Mouse (Mus musculus) MEL (cell line): ENCODE data around the gene Nckipsd. TPM values are rescaled to one million over a fixed set of nuclear protein-coding genes. Genes with fewer than 3 reads are reported as not detected.
A peak's percentile ranks its signal among the peaks of the same experiment; 100 is the strongest.

Source experiments
- DNase-seq: peaks from one replicate; pipeline ENCODE4 v3.0.0; 2011; ENCODE audit warnings: low read depth, low spot score
- H3K27ac ChIP-seq: 2 replicates; pipeline ENCODE4 v1.5.1; 2012; ENCODE audit warnings: low read depth, mild to moderate bottlenecking, control low read depth, low read length, moderate library complexity; ENCODE audit not compliant: control insufficient read depth
- H3K27me3 ChIP-seq, 2 experiments: fragments of 150-350 bp in 1 of 2; sonication (generic) in 1 of 2; 2 replicates each; pipeline ENCODE4 v1.6.1; 2012; ENCODE audit warnings: low read length in 2 of 2, mild to moderate bottlenecking in 2 of 2, improper control_type of control experiment in 1 of 2, moderate library complexity in 1 of 2; ENCODE audit not compliant: insufficient read depth in 2 of 2, control insufficient read depth in 1 of 2
- H3K36me3 ChIP-seq, 2 experiments: 2 replicates each; pipeline ENCODE4 v1.6.1; 2012 to 2014; ENCODE audit warnings: low read length in 2 of 2, improper control_type of control experiment in 1 of 2, inconsistent platforms in 1 of 2, mild to moderate bottlenecking in 1 of 2; ENCODE audit not compliant: insufficient read depth in 2 of 2, control insufficient read depth in 1 of 2
- H3K4me1 ChIP-seq, 2 experiments: fragments of 150-350 bp in 1 of 2; sonication (generic) in 1 of 2; 2 replicates each; pipeline ENCODE4 v1.6.1; 2012; ENCODE audit warnings: low read length in 2 of 2, improper control_type of control experiment in 1 of 2, mild to moderate bottlenecking in 1 of 2; ENCODE audit not compliant: insufficient read depth in 2 of 2, control insufficient read depth in 1 of 2
- H3K4me3 ChIP-seq, 2 experiments: fragments of 150-350 bp in 1 of 2; sonication (generic) in 1 of 2; 2 replicates each; pipeline ENCODE4 v1.5.1; 2012; ENCODE audit warnings: low read depth in 2 of 2, low read length in 2 of 2, mild to moderate bottlenecking in 2 of 2, moderate library complexity in 2 of 2, control low read depth in 1 of 2, improper control_type of control experiment in 1 of 2; ENCODE audit not compliant: control insufficient read depth in 1 of 2, insufficient read depth in 1 of 2
- H3K79me2 ChIP-seq: 2 replicates; pipeline ENCODE4 v1.6.1; 2012; ENCODE audit warnings: mild to moderate bottlenecking, low read length, moderate library complexity; ENCODE audit not compliant: control insufficient read depth, poor library complexity, insufficient read depth
- H3K9ac ChIP-seq: 2 replicates; pipeline ENCODE4 v1.6.1; 2012; ENCODE audit warnings: low read depth, mild to moderate bottlenecking, control low read depth, low read length, moderate library complexity; ENCODE audit not compliant: control insufficient read depth, poor library complexity, severe bottlenecking
- H3K9me3 ChIP-seq: fragments of 150-350 bp; sonication (generic); replicated peaks from 2 replicates; pipeline ENCODE4 v1.6.1; 2012; ENCODE audit warnings: mild to moderate bottlenecking, low read length, improper control_type of control experiment, moderate library complexity; ENCODE audit not compliant: insufficient read depth
- BHLHE40 ChIP-seq: IDR thresholded peaks from 2 replicates; pipeline ENCODE4 v1.6.1; 2012; ENCODE audit warnings: low read depth, mild to moderate bottlenecking, inconsistent platforms, low read length, improper control_type of control experiment, borderline replicate concordance
- CTCF ChIP-seq, 3 experiments: IDR thresholded peaks in 2 of 3; conservative IDR thresholded peaks in 1 of 3; 2 replicates each; pipeline ENCODE4 v1.5.1; 2011 to 2012; ENCODE audit warnings: low read length in 3 of 3, low read depth in 2 of 3, mild to moderate bottlenecking in 2 of 3, improper control_type of control experiment in 1 of 3, inconsistent platforms in 1 of 3, mixed read lengths in 1 of 3, moderate library complexity in 1 of 3; ENCODE audit not compliant: control insufficient read depth in 1 of 3, insufficient read depth in 1 of 3, poor library complexity in 1 of 3, severe bottlenecking in 1 of 3
- E2F4 ChIP-seq: IDR thresholded peaks from 2 replicates; pipeline ENCODE4 v1.6.1; 2011; ENCODE audit warnings: low read depth, low read length, improper control_type of control experiment, borderline replicate concordance
- ELF1 ChIP-seq: IDR thresholded peaks from 2 replicates; pipeline ENCODE4 v1.6.1; 2014; ENCODE audit warnings: low read depth, mild to moderate bottlenecking, inconsistent platforms, low read length, improper control_type of control experiment, moderate library complexity
- GATA1 ChIP-seq: IDR thresholded peaks from 2 replicates; pipeline ENCODE4 v1.6.1; 2011; ENCODE audit warnings: low read depth, low read length, improper control_type of control experiment
- HCFC1 ChIP-seq: IDR thresholded peaks from 2 replicates; pipeline ENCODE4 v1.6.1; 2012; ENCODE audit warnings: low read depth, mild to moderate bottlenecking, inconsistent platforms, low read length, improper control_type of control experiment, moderate library complexity
- JUND ChIP-seq: IDR thresholded peaks from 2 replicates; pipeline ENCODE4 v1.6.1; 2011; ENCODE audit warnings: low read depth, mild to moderate bottlenecking, improper control_type of control experiment, low read length
- KAT2A ChIP-seq: conservative IDR thresholded peaks from 2 replicates; pipeline ENCODE4 v1.6.1; 2012; ENCODE audit warnings: low read depth, low read length, improper control_type of control experiment, inconsistent platforms
- MAZ ChIP-seq: IDR thresholded peaks from 2 replicates; pipeline ENCODE4 v1.6.1; 2012; ENCODE audit warnings: low read depth, mild to moderate bottlenecking, inconsistent platforms, low read length, improper control_type of control experiment
- MEF2A ChIP-seq: IDR thresholded peaks from 2 replicates; pipeline ENCODE4 v1.6.1; 2014; ENCODE audit warnings: low read depth, mild to moderate bottlenecking, inconsistent platforms, low read length, improper control_type of control experiment; ENCODE audit not compliant: poor library complexity, insufficient replicate concordance, severe bottlenecking; ENCODE audit errors: extremely low read depth
- MXI1 ChIP-seq: IDR thresholded peaks from 2 replicates; pipeline ENCODE4 v1.6.1; 2011; ENCODE audit warnings: mild to moderate bottlenecking, low read depth, low read length, improper control_type of control experiment
- MYC ChIP-seq: IDR thresholded peaks from 2 replicates; pipeline ENCODE4 v1.6.1; 2011; ENCODE audit warnings: low read depth, mild to moderate bottlenecking, low read length, improper control_type of control experiment, moderate library complexity
- NELFE ChIP-seq: IDR thresholded peaks from 2 replicates; pipeline ENCODE4 v1.6.1; 2011; ENCODE audit warnings: low read depth, low read length, improper control_type of control experiment
- NRF1 ChIP-seq: IDR thresholded peaks from 2 replicates; pipeline ENCODE4 v1.6.1; 2014; ENCODE audit warnings: low read depth, mild to moderate bottlenecking, inconsistent platforms, low read length, improper control_type of control experiment, moderate library complexity; ENCODE audit not compliant: poor library complexity, insufficient read depth, severe bottlenecking
- POLR2A ChIP-seq, 2 experiments: IDR thresholded peaks; 2 replicates each; pipeline ENCODE4 v1.6.1; 2011 to 2012; ENCODE audit warnings: low read length in 2 of 2, mild to moderate bottlenecking in 2 of 2, control low read depth in 1 of 2, improper control_type of control experiment in 1 of 2, low read depth in 1 of 2, moderate library complexity in 1 of 2; ENCODE audit not compliant: control insufficient read depth in 1 of 2, insufficient read depth in 1 of 2, poor library complexity in 1 of 2
- POLR2AphosphoS5 ChIP-seq: IDR thresholded peaks from 2 replicates; pipeline ENCODE4 v1.6.1; 2012; ENCODE audit warnings: low read depth, borderline replicate concordance, mild to moderate bottlenecking, inconsistent platforms, low read length, moderate library complexity, mixed read lengths
- RAD21 ChIP-seq: IDR thresholded peaks from 2 replicates; pipeline ENCODE4 v1.6.1; 2011; ENCODE audit warnings: mild to moderate bottlenecking, low read depth, low read length, improper control_type of control experiment
- RCOR1 ChIP-seq: IDR thresholded peaks from 2 replicates; pipeline ENCODE4 v1.6.1; 2012; ENCODE audit warnings: low read depth, mild to moderate bottlenecking, inconsistent platforms, low read length, improper control_type of control experiment
- SIN3A ChIP-seq: IDR thresholded peaks from 2 replicates; pipeline ENCODE4 v1.6.1; 2012; ENCODE audit warnings: low read length, improper control_type of control experiment, inconsistent platforms
- SMC3 ChIP-seq: IDR thresholded peaks from 2 replicates; pipeline ENCODE4 v1.6.1; 2011; ENCODE audit warnings: low read depth, low read length, improper control_type of control experiment
- TAL1 ChIP-seq: IDR thresholded peaks from 2 replicates; pipeline ENCODE4 v1.6.1; 2012; ENCODE audit warnings: mild to moderate bottlenecking, inconsistent platforms, low read length, moderate library complexity, mixed read lengths
- TBP ChIP-seq: IDR thresholded peaks from 2 replicates; pipeline ENCODE4 v1.8.0; 2011; ENCODE audit warnings: low read depth, low read length, improper control_type of control experiment
- TCF12 ChIP-seq: IDR thresholded peaks from 2 replicates; pipeline ENCODE4 v1.6.1; 2014; ENCODE audit warnings: low read depth, mild to moderate bottlenecking, inconsistent platforms, low read length, improper control_type of control experiment, moderate library complexity
- UBTF ChIP-seq: IDR thresholded peaks from 2 replicates; pipeline ENCODE4 v1.6.1; 2012; ENCODE audit warnings: low read depth, mild to moderate bottlenecking, inconsistent platforms, low read length, improper control_type of control experiment, moderate library complexity, borderline replicate concordance; ENCODE audit not compliant: insufficient read depth
- USF1 ChIP-seq: IDR thresholded peaks from 2 replicates; pipeline ENCODE4 v1.6.1; 2014; ENCODE audit warnings: low read depth, mild to moderate bottlenecking, inconsistent platforms, low read length, improper control_type of control experiment, moderate library complexity
- USF2 ChIP-seq, 2 experiments: IDR thresholded peaks; 2 replicates each; pipeline ENCODE4 v1.6.1; 2011 to 2012; ENCODE audit warnings: improper control_type of control experiment in 2 of 2, low read length in 2 of 2, borderline replicate concordance in 1 of 2, inconsistent platforms in 1 of 2, low read depth in 1 of 2, mild to moderate bottlenecking in 1 of 2; ENCODE audit not compliant: insufficient read depth in 1 of 2
- ZC3H11A ChIP-seq: IDR thresholded peaks from 2 replicates; pipeline ENCODE4 v1.6.1; 2012; ENCODE audit warnings: low read depth, mild to moderate bottlenecking, inconsistent platforms, low read length, improper control_type of control experiment
- polyA plus RNA-seq, 2 experiments: library from polyadenylated mRNA; stranded (reverse) in 1 of 2; unstranded in 1 of 2; fragments of >175 nt in 1 of 2; fragments of >200 nt in 1 of 2; gene quantifications; 2 replicates each; pipeline versions ENCODE4 v1.2.1 to v1.2.4; 2012; ENCODE audit warnings: low replicate concordance in 2 of 2, low read depth in 1 of 2; ENCODE audit not compliant: insufficient read length in 2 of 2, insufficient read depth in 1 of 2, missing spikeins in 1 of 2
- total RNA-seq: library from RNA; depleted of rRNA; stranded (reverse); fragments of 300-350 nt; gene quantifications from 2 replicates; pipeline ENCODE4 v1.2.3, GENCODE M21; 2012

Gene Nckipsd
- total and polyA plus RNA-seq, 3 experiments: 6.6 to 10.3 TPM; not detected in 1

DNA sequence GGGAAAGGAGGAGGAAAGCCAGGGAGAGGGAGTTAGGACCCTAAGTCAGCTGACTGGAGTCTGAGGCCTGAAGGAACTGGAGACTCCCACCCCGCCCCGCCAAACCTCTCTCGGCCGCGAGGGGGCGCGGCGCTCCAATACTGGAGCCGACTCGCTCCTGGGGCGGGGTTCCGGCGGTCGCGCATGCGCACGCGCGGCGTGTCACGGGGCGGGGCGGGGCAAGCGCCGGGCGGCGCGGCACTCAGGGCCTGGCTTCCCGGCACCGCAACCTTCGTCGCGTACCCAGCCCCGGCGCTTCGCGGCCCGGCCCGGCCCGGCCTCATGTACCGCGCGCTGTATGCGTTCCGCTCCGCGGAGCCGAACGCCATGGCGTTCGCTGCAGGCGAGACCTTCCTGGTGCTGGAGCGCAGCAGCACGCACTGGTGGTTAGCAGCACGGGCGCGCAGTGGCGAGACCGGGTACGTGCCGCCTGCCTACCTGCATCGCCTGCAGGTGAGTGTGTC lies at the start of gene Nckipsd (continued):
- TF ChIP-seq USF2 (IDR thresholded peaks at IDR 0.05; ENCODE audit: borderline replicate concordance in 1 of 2, insufficient read depth in 1 of 2, low read depth in 1 of 2, low read length in 2 of 2) (no peak), SMC3 (peak; percentile 34), NELFE (peak; percentile 88)

DNA sequence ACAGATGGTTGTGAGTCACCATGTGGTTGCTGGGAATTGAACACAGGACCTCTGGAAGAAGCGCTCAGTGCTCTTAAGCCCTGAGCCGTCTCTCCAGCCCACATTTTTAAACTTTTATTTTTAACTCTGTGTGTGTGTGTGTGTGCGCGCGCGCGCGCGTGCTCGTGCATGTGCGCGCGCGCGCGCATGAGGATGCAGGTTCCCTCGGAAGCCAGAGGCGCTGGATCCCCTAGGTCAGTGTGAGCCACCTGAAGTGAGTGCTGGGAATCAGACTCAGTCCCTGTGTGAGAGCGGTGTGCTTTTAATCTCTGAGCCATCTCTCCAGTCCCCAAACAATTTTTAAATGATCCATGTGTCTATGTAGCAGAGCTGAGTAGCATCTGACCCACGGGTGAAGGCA lies 49.0 kb upstream of the Nckipsd start:
- Histone ChIP-seq H3K27me3 (0 out of 4 replicates have a peak, but pooled peaks cover 0 to 1% of the 10 kb centered on the region in 2 experiments), H3K79me2 (no peaks in the 10 kb centered on the region), H3K4me1 (no peaks in the 10 kb centered on the region), H3K36me3 (no peaks in the 10 kb centered on the region), H3K4me3 (no peak overlapping the region), H3K9me3 (no peaks in the 10 kb centered on the region), H3K27ac (no peak overlapping the region), H3K9ac (no peak overlapping the region)
- TF ChIP-seq USF1 (no peak), ELF1 (no peak), SIN3A (no peak), MYC (no peak), BHLHE40 (no peak), POLR2AphosphoS5 (no peak), TAL1 (no peak), KAT2A (no peak), RCOR1 (no peak), RAD21 (no peak)
- no peak for DNase-seq

DNA sequence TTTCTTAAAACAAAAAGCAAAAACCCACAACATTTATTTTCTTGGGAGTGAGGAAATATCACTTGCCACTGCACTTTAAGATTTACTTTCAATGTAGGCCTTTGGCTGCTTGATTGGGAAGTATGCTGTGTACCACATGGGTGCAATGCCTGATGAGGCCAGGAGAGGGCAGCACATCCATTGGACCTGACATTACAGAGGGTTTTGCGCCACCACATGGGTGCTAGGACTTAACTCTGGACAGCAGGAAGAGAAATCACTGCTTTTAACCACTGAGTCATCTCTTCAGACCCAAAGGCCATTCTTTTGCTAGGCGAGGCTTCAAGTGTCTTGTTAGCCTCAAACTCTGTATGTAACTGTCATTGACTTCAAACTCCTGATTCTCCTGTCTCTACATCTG lies 48.4 kb upstream of the Nckipsd start:
- Histone ChIP-seq H3K79me2 (no peaks in the 10 kb centered on the region), H3K27me3 (0 out of 4 replicates have a peak, but pooled peaks cover 0 to 1% of the 10 kb centered on the region in 2 experiments), H3K36me3 (no peaks in the 10 kb centered on the region)
- TF ChIP-seq ELF1 (no peak), UBTF (no peak), HCFC1 (no peak), CTCF (IDR thresholded peaks at IDR 0.05 in 2 of 3, conservative IDR thresholded peaks at IDR 0.05 in 1 of 3; ENCODE audit: control insufficient read depth in 1 of 3, insufficient read depth in 1 of 3, low read depth in 2 of 3, low read length in 3 of 3, poor library complexity in 1 of 3, severe bottlenecking in 1 of 3) (peak; percentile 93 to 99 (median 99)), TCF12 (no peak), RCOR1 (peak; percentile 40; the same call in 1 of the 2 replicates), BHLHE40 (no peak), SIN3A (0 out of 2 replicates have a peak, but pooled peaks have one; percentile 39), SMC3 (peak; percentile 89), MXI1 (no peak), E2F4 (no peak), POLR2A (IDR thresholded peaks at IDR 0.05; ENCODE audit: control insufficient read depth in 1 of 2, insufficient read depth in 1 of 2, low read depth in 1 of 2, low read length in 2 of 2, poor library complexity in 1 of 2) (no peak), TBP (peak; percentile 44; the same call in 1 of the 2 replicates), GATA1 (no peak), POLR2AphosphoS5 (no peak), ZC3H11A (peak; percentile 74), JUND (no peak), USF1 (peak; percentile 35; the same call in 1 of the 2 replicates), NRF1 (0 out of 2 replicates have a peak, but pooled peaks have one; percentile 13), RAD21 (peak; percentile 95), MAZ (no peak), MEF2A (no peak)

More for the DNA sequence above, 48.4 kb upstream of the Nckipsd start:
- H3K27ac ChIP-seq: no peak overlapping the region
- no peak overlapping the region for H3K9ac ChIP-seq
- peak; percentile 84 for DNase-seq
- H3K4me3 ChIP-seq: no peak overlapping the region
- H3K4me1 ChIP-seq: peaks cover 0 to 5% of the 10 kb centered on the region in 2 experiments; a peak in 1 of 4 replicates
- no peaks in the 10 kb centered on the region for H3K9me3 ChIP-seq
